ENCODE assay signal across 10 mouse cellular contexts in the genomic region with DNA sequence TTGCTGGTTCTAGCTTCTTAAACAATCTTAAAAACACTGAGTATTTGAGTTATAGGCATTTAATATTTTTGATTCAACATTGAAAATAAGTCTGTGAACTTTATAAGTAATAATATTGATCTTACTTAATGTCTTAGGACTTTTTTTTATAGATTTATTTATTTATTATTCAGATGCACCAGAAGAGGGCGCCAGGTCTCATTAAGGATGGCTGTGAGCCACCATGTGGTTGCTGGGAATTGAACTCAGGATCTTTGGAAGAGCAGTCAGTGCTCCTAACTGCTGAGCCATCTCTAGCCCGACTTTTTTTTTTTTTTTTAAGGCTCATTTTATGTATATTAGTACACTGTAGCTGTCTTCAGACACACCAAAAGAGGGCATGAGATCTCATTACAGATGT. TPM values are rescaled to one million over a fixed set of nuclear protein-coding genes. Genes with fewer than 3 reads are reported as not detected.
DNase-seq lines count a peak whose midpoint lies in the region; ATAC-seq and TF ChIP-seq lines count a peak whose summit lies in the region.
"Had no signal": no experiment of that assay in that cellular context is flagged by ENCODE, and none has a peak within 500 bp of the region (broad histone marks: within the 10 kb centered on the region; RNA-seq: fewer than 3 reads in every experiment).

No protein-coding gene starts in this region.

- no peak overlapping the region for H3K4me3 ChIP-seq in heart, embryonic 12.5 days
- peak overlapping the region; percentile 40 to 94; a peak in 2 of 4 replicates for H3K4me3 ChIP-seq in ES-E14 (ENCODE audit: insufficient read depth in 1 of 2, low read depth in 1 of 2, low read length in 2 of 2, poor library complexity in 1 of 2, severe bottlenecking in 1 of 2)
- H3K4me3 ChIP-seq in liver, embryonic 13.5 days (replicated peaks) = 0 out of 2 replicates have a peak overlapping the region, but pooled peaks have one; percentile 16
- H3K4me3 ChIP-seq in hindbrain, embryonic 12.5 days = no peak overlapping the region

- WGBS in heart, embryonic 12.5 days = 47% methylated on average over 2 of the region's 2 CpGs
- 28% methylated on average over 2 of the region's 2 CpGs for WGBS in liver, embryonic 13.5 days (ENCODE audit: insufficient replicate concordance)
- WGBS in hindbrain, embryonic 12.5 days = 64% methylated on average over 2 of the region's 2 CpGs

- intact Hi-C loops in gastrocnemius, postnatal 36 days (cut with DNase I) = no loop called here

- no peak for ATAC-seq in heart, embryonic 12.5 days (ENCODE audit: insufficient number of reproducible peaks, low FRiP score)
- ATAC-seq in liver, embryonic 13.5 days (ENCODE audit: low read depth) = no peak
- ATAC-seq in hindbrain, embryonic 12.5 days (ENCODE audit: low FRiP score) = no peak

- peaks cover 18% of the 10 kb centered on the region for H3K4me1 ChIP-seq in heart, embryonic 12.5 days (replicated peaks)
- H3K4me1 ChIP-seq in ES-E14 (ENCODE audit: control insufficient read depth in 2 of 2, insufficient read depth in 2 of 2, low read length in 2 of 2, poor library complexity in 1 of 2) = peaks cover 4 to 6% of the 10 kb centered on the region in 2 experiments; a peak in 3 of 4 replicates
- peaks cover 43% of the 10 kb centered on the region for H3K4me1 ChIP-seq in liver, embryonic 13.5 days (replicated peaks)
- peaks cover 21% of the 10 kb centered on the region for H3K4me1 ChIP-seq in hindbrain, embryonic 12.5 days

- in situ Hi-C loops in ES-E14 (cut with MboI; ENCODE audit: low sequenced_read_pairs in 2 of 2, unreplicated experiment in 2 of 2) = no loop called here

- peaks cover 15% of the 10 kb centered on the region for H3K36me3 ChIP-seq in heart, embryonic 12.5 days
- peaks cover 8% of the 10 kb centered on the region for H3K36me3 ChIP-seq in ES-E14 (ENCODE audit: control insufficient read depth, insufficient read depth, low read length, poor library complexity, severe bottlenecking)
- H3K36me3 ChIP-seq in liver, embryonic 13.5 days = peaks cover 22% of the 10 kb centered on the region
- peaks cover 4% of the 10 kb centered on the region for H3K36me3 ChIP-seq in hindbrain, embryonic 12.5 days

- DNase-seq in heart, postnatal 4 days = peak; percentile 29
- peak; percentile 49 to 51 for DNase-seq in B cell, adult 2 months
- DNase-seq in ES-E14 (ENCODE audit: low read depth, low spot score) = peak; percentile 21
- DNase-seq in liver, embryonic 13.5 days = no peak
- DNase-seq in frontal cortex, postnatal 10 days (ENCODE audit: low spot score in 2 of 2) = no peak
- DNase-seq in gastrocnemius, postnatal 36 days = no peak
- DNase-seq: thymus, postnatal 25 days had no signal

- no peak overlapping the region for H3K27ac ChIP-seq in heart, embryonic 12.5 days (ENCODE audit: poor library complexity, severe bottlenecking)
- no peak overlapping the region for H3K27ac ChIP-seq in ES-E14 (ENCODE audit: insufficient read depth, low read depth, low read length, poor library complexity, severe bottlenecking)
- H3K27ac ChIP-seq in liver, embryonic 13.5 days = no peak overlapping the region
- H3K27ac ChIP-seq in hindbrain, embryonic 12.5 days = no peak overlapping the region
- H3K27ac ChIP-seq: forebrain, embryonic 10.5 days had no signal

- no peaks in the 10 kb centered on the region for H3K9me3 ChIP-seq in heart, embryonic 12.5 days (replicated peaks)
- no peaks in the 10 kb centered on the region for H3K9me3 ChIP-seq in ES-E14 (ENCODE audit: control insufficient read depth, insufficient read depth, low read depth, low read length)
- H3K9me3 ChIP-seq in liver, embryonic 13.5 days (replicated peaks) = no peaks in the 10 kb centered on the region
- no peaks in the 10 kb centered on the region for H3K9me3 ChIP-seq in hindbrain, embryonic 12.5 days (replicated peaks)
- H3K9me3 ChIP-seq: forebrain, embryonic 10.5 days had no signal

- no peak overlapping the region for H3K4me2 ChIP-seq in heart, embryonic 12.5 days
- H3K4me2 ChIP-seq in liver, embryonic 13.5 days = peak overlapping the region; percentile 25
- H3K4me2 ChIP-seq in hindbrain, embryonic 12.5 days (replicated peaks) = no peak overlapping the region

- H3K9ac ChIP-seq in heart, embryonic 12.5 days = no peak overlapping the region
- peak overlapping the region; percentile 48; the same call in 1 of the 2 replicates for H3K9ac ChIP-seq in ES-E14 (ENCODE audit: insufficient read depth, low read depth, low read length, poor library complexity, severe bottlenecking)
- H3K9ac ChIP-seq in liver, embryonic 13.5 days = no peak overlapping the region
- no peak overlapping the region for H3K9ac ChIP-seq in hindbrain, embryonic 12.5 days

- no peaks in the 10 kb centered on the region for H3K27me3 ChIP-seq in heart, embryonic 12.5 days (replicated peaks)
- no peaks in the 10 kb centered on the region for H3K27me3 ChIP-seq in liver, embryonic 13.5 days
- no peaks in the 10 kb centered on the region for H3K27me3 ChIP-seq in hindbrain, embryonic 12.5 days

TF ChIP-seq in ES-E14, 5 proteins besides CTCF, POLR2A, EP300 and RAD21:
- TF ChIP-seq ZNF384 (IDR thresholded peaks at IDR 0.05; ENCODE audit: low read depth, low read length) (peak; percentile 46; the same call in 1 of the 2 replicates), HCFC1 (IDR thresholded peaks at IDR 0.05; ENCODE audit: borderline replicate concordance, insufficient read depth, low read length) (no peak), CHD2 (IDR thresholded peaks at IDR 0.05; ENCODE audit: low read depth, low read length) (no peak), ZC3H11A (IDR thresholded peaks at IDR 0.05; ENCODE audit: borderline replicate concordance, low read depth, low read length) (no peak), MAFK (IDR thresholded peaks at IDR 0.05; ENCODE audit: insufficient read depth, low read depth, low read length) (no peak)

RNA-seq across cellular contexts. Expression of gene Bclaf1, which starts 2.5 kb away (rescaled TPM):
- total RNA-seq in heart, postnatal 4 days (2021) = 100 to 1,000 TPM in 1 of 2 experiments, 10 to 100 TPM in 1; 99.6 to 107 TPM
- polyA plus RNA-seq in heart, embryonic 12.5 days (2016; fragmentation: Nextera tagmentation; extraction: Ambion mirVana) = 94.4 and 98.8 TPM in 2 replicates
- total RNA-seq in ES-E14 (2012; rRNA removed) = 133 and 174 TPM in 2 replicates
- 57.1 and 68.8 TPM in 2 replicates for polyA plus RNA-seq in liver, embryonic 13.5 days (2015; fragmentation: Nextera tagmentation; extraction: Ambion mirVana)
- 10 to 100 TPM; 39.4 to 50.0 TPM for total RNA-seq in gastrocnemius, postnatal 36 days (2021)
- 158 and 163 TPM in 2 replicates for polyA plus RNA-seq in hindbrain, embryonic 12.5 days (2016; fragmentation: Nextera tagmentation; extraction: Ambion mirVana)

RNA-seq across cellular contexts. Expression of gene Mtfr2, which starts 32.8 kb away (rescaled TPM):
- 1 to 10 TPM; 6.4 to 7.6 TPM for total RNA-seq in heart, postnatal 4 days (2021)
- polyA plus RNA-seq in heart, embryonic 12.5 days (2016; fragmentation: Nextera tagmentation; extraction: Ambion mirVana) = 2.4 and 3.2 TPM in 2 replicates
- 18.3 and 19.6 TPM in 2 replicates for total RNA-seq in ES-E14 (2012; rRNA removed)
- polyA plus RNA-seq in liver, embryonic 13.5 days (2015; fragmentation: Nextera tagmentation; extraction: Ambion mirVana) = 3.5 and 3.6 TPM in 2 replicates
- under 1 TPM; 0.23 to 0.27 TPM for total RNA-seq in gastrocnemius, postnatal 36 days (2021)
- 1.7 and 2.0 TPM in 2 replicates for polyA plus RNA-seq in hindbrain, embryonic 12.5 days (2016; fragmentation: Nextera tagmentation; extraction: Ambion mirVana)

Comparison
In these comparisons a context has a peak if more than half of its experiments do, and no peak if none do; other contexts are left out.
1. DNase-seq: peak in heart, postnatal 4 days (single experiment), B cell, adult 2 months (2 of 2) and ES-E14 (single experiment); none in liver, embryonic 13.5 days (single experiment), frontal cortex, postnatal 10 days (0 of 2) and gastrocnemius, postnatal 36 days (0 of 2).
2. H3K4me3 ChIP-seq: peak in ES-E14 (2 of 2) and liver, embryonic 13.5 days (single experiment); none in heart, embryonic 12.5 days (single experiment) and hindbrain, embryonic 12.5 days (single experiment).
3. RNA of gene Mtfr2, which starts 32.8 kb away (total RNA-seq): 18.3 to 19.6 TPM in ES-E14 and 6.4 to 7.6 TPM in heart, postnatal 4 days; 0.23 to 0.27 TPM in gastrocnemius, postnatal 36 days; every median in the first group is over 4 times any median in the second.